Mouse (Mus musculus) forebrain, postnatal 0 days (tissue): ENCODE measurements around the gene Frmd4b. TPM values are rescaled to one million over a fixed set of nuclear protein-coding genes. Genes with fewer than 3 reads are reported as not detected.

Source experiments
- ATAC-seq: fragments of 200-750 bp; cut with Nextera tagmentation; 2 replicates; pipeline ENCODE4 v1.8.0; 2017; ENCODE audit warnings: mild to moderate bottlenecking, moderate library complexity
- DNase-seq: peaks from one replicate; pipeline ENCODE4 v3.0.0-alpha.2; 2015
- H3K27ac ChIP-seq: fragments of 300-500 bp; sonication (generic); 2 replicates; pipeline ENCODE4 v1.5.1; 2014; ENCODE audit warnings: low read depth, mild to moderate bottlenecking, antibody characterized with exemption, low read length, moderate library complexity, mixed read lengths
- H3K27me3 ChIP-seq: fragments of 300-500 bp; sonication (generic); 2 replicates; pipeline ENCODE4 v1.6.1; 2014; ENCODE audit warnings: mild to moderate bottlenecking, low read length, mixed read lengths; ENCODE audit not compliant: insufficient read depth
- H3K36me3 ChIP-seq: fragments of 300-500 bp; sonication (generic); 2 replicates; pipeline ENCODE4 v1.6.1; 2014; ENCODE audit warnings: mild to moderate bottlenecking, moderate library complexity; ENCODE audit not compliant: insufficient read depth
- H3K4me1 ChIP-seq: fragments of 300-500 bp; sonication (generic); 2 replicates; pipeline ENCODE4 v1.6.1; 2014; ENCODE audit warnings: antibody characterized with exemption; ENCODE audit not compliant: insufficient read depth
- H3K4me2 ChIP-seq: fragments of 300-500 bp; sonication (generic); 2 replicates; pipeline ENCODE4 v1.6.1; 2014; ENCODE audit warnings: low read depth, mild to moderate bottlenecking, moderate library complexity
- H3K4me3 ChIP-seq: fragments of 300-500 bp; sonication (generic); 2 replicates; pipeline ENCODE4 v1.5.1; 2014; ENCODE audit warnings: low read depth, low read length, mixed read lengths
- H3K9ac ChIP-seq: fragments of 300-500 bp; sonication (generic); 2 replicates; pipeline ENCODE4 v1.6.1; 2014; ENCODE audit warnings: mild to moderate bottlenecking
- H3K9me3 ChIP-seq: fragments of 300-500 bp; sonication (generic); 2 replicates; pipeline ENCODE4 v1.6.1; 2016; ENCODE audit warnings: low read length
- CTCF ChIP-seq: sonication (generic); IDR thresholded peaks from 2 replicates; pipeline ENCODE4 v1.5.1; 2016; ENCODE audit warnings: antibody characterized with exemption, control low read depth, low read depth
- WGBS: fragments of 180-500 bp; shearing (Covaris S2); extraction: QIAGEN DNeasy Blood & Tissue Kit; methylation state at CpG from one replicate; pipeline ENCODE4 v1.1.7; 2014; 5-methylcytosine and 5-hydroxymethylcytosine counted together
- polyA plus RNA-seq: library from polyadenylated mRNA; unstranded; fragments of >200 nt; fragmentation: Nextera tagmentation; extraction: Ambion mirVana; gene quantifications from 2 replicates; pipeline ENCODE4 v1.2.1, GENCODE M21; 2015
- total RNA-seq: library from RNA; depleted of rRNA; stranded (reverse); fragments of >200 nt; gene quantifications from 2 replicates; pipeline ENCODE4 v1.2.3, GENCODE M21; 2014

Gene Frmd4b
- total and polyA plus RNA-seq, 2 experiments from 2014 or later: 17.0 to 43.7 TPM

DNA sequence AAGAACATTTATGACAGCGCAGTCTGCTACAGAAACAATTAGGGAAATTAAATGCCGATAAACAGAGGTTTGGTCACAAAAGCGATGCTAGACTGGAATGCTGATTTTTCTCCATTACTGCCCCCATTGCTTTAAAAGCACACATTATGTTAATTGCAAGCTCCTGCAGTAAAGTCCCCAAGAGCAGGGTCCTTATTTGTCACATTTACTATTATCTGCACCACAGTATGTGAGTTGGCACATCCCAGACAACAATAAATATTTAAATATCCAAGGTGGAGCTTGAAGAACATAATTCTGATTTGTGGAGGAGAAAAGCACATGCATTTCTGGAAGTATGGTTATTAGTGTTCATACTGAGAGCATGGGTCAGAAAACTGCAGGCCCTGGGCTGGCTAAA lies 64.8 kb downstream of the Frmd4b start:
- 29% methylated on average over 3 of the region's 3 CpGs for WGBS
- H3K27ac ChIP-seq: peak overlapping the region; percentile 16; the same call in 1 of the 2 replicates
- no peak; the same call in 1 of the 2 replicates for ATAC-seq
- no peak for TF ChIP-seq CTCF
- no peaks in the 10 kb centered on the region for H3K27me3 ChIP-seq
- H3K9me3 ChIP-seq: no peaks in the 10 kb centered on the region
- H3K4me2 ChIP-seq: no peak overlapping the region
- DNase-seq: no peak
- no peak overlapping the region for H3K4me3 ChIP-seq
- H3K4me1 ChIP-seq: peaks cover 18% of the 10 kb centered on the region
- no peaks in the 10 kb centered on the region for H3K36me3 ChIP-seq
- H3K9ac ChIP-seq: no peak overlapping the region

DNA sequence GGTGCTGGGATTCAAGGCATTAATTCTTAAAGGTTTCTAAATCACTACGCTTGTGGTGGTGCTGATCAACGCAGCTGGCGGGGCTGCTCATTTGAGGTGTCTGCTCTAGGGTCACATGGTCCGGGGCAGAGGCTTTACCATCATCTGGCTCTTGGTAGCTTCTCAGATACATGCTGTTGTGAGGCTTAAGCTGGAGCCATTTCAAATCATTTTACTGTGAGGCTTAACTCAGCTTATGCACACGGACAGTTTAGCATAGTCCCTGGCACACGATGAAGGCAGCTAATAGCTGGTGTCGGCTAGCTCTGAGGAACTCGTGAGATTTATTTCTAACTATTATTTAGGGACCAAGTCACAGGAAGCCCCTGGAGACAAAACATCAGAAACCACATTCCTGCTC lies 65.5 kb downstream of the Frmd4b start:
- Histone ChIP-seq H3K4me2 (0 out of 2 replicates have a peak overlapping the region, but pooled peaks have one; percentile 10), H3K36me3 (peaks cover 3% of the 10 kb centered on the region; the same call in 1 of the 2 replicates), H3K4me1 (peaks cover 18% of the 10 kb centered on the region), H3K9ac (no peak overlapping the region), H3K4me3 (no peak overlapping the region), H3K9me3 (no peaks in the 10 kb centered on the region; the same call in 1 of the 2 replicates), H3K27ac (0 out of 2 replicates have a peak overlapping the region, but pooled peaks have one; percentile 15), H3K27me3 (no peaks in the 10 kb centered on the region)
- 37% methylated on average over 8 of the region's 8 CpGs for WGBS
- no peak for TF ChIP-seq CTCF
- ATAC-seq: peak; percentile 30; the same call in 1 of the 2 replicates
- no peak for DNase-seq

DNA sequence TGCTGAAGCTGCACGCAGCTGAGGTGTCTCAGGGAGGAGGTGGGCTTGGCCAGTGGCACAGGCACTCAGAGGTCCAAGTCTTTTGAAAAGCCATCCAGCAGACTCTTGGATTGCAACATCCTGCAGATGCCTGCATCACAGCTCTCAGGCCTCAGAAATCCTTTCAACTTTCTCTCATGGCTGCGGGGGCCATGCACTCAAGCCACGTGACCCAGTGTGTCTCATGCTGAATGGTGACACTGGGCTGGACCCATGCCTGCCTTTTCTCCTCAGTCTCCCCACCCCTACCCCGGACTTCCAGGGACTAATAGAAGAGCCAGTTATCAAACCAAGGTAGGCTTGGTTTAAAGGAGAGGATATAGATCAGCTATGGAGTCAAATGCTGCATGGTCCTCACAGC lies 66.2 kb downstream of the Frmd4b start:
- ATAC-seq (no peak), DNase-seq (no peak)
- Histone ChIP-seq H3K36me3 (peaks cover 4% of the 10 kb centered on the region; the same call in 1 of the 2 replicates), H3K9me3 (no peaks in the 10 kb centered on the region; the same call in 1 of the 2 replicates), H3K4me2 (no peak overlapping the region), H3K27ac (no peak overlapping the region), H3K27me3 (no peaks in the 10 kb centered on the region), H3K9ac (no peak overlapping the region), H3K4me1 (peaks cover 18% of the 10 kb centered on the region), H3K4me3 (no peak overlapping the region)
- no peak for TF ChIP-seq CTCF
- 88% methylated on average over 4 of the region's 4 CpGs for WGBS

DNA sequence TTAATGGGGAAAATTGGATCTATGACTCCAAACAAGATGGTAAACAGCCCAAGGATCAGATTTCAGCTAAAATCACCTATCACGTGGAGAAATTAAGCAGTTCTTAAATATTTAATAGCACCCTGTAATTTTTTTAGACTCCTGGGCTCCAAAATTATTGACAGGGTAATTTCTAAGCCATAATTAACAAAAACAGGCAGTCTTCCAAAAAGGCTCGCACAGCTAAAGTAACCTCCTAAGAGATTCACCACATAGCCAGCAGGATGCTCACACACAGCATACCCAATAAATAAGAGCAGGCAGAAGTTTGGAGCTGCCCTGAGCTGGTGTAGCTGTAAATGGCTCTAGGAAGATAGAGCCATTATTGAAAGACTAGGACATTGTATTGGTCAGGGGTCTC lies 76.9 kb downstream of the Frmd4b start:
- ATAC-seq (no peak), DNase-seq (no peak)
- Histone ChIP-seq H3K36me3 (no peaks in the 10 kb centered on the region), H3K9me3 (no peaks in the 10 kb centered on the region), H3K27me3 (no peaks in the 10 kb centered on the region), H3K4me1 (peaks cover 10% of the 10 kb centered on the region), H3K27ac (no peak overlapping the region), H3K4me3 (no peak overlapping the region), H3K4me2 (no peak overlapping the region), H3K9ac (no peak overlapping the region)
- TF ChIP-seq CTCF: no peak
- 29% methylated on average over 2 of the region's 2 CpGs for WGBS

DNA sequence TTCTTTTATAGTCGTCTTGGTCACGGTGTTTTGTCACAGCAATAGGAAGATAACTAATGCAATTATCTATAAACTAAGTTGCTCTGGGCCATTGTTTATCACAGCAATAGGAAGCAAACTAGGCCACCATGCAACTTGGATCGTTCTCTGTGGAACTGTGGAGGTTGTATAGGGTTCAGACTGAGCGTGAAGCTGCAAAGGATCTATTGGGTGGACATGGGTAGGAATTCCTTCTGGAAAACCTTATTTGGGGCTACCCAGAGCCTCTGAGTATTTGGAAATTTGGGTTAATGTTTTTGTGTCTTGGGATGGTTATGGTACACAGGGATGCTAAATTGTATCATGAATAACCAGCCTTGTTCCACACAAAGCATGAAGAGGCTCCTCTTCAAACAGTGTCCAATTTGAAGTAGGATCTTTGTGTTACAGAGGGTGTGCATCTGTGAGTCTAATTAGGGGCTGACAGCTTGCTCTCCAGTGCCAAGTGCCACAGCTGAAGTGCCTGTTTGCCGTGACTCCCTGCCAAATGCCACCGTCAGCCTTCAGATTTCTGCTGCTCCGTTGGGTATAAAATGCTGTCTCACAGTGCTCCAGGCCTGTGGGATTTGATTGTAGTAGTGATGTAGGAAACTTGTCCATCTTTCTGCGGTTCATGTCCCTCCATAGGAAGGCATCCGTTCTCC lies 81.4 kb downstream of the Frmd4b start:
- peak; percentile 91 for DNase-seq
- H3K9ac ChIP-seq: no peak overlapping the region
- 28% methylated on average over 9 of the region's 9 CpGs for WGBS
- H3K9me3 ChIP-seq: no peaks in the 10 kb centered on the region
- ATAC-seq: peak; percentile 93
- H3K4me1 ChIP-seq: peaks cover 10% of the 10 kb centered on the region
- TF ChIP-seq CTCF: no peak
- no peak overlapping the region for H3K4me3 ChIP-seq
- peak overlapping the region; percentile 74 for H3K27ac ChIP-seq
- no peak overlapping the region for H3K4me2 ChIP-seq
- no peaks in the 10 kb centered on the region for H3K36me3 ChIP-seq
- H3K27me3 ChIP-seq: no peaks in the 10 kb centered on the region

DNA sequence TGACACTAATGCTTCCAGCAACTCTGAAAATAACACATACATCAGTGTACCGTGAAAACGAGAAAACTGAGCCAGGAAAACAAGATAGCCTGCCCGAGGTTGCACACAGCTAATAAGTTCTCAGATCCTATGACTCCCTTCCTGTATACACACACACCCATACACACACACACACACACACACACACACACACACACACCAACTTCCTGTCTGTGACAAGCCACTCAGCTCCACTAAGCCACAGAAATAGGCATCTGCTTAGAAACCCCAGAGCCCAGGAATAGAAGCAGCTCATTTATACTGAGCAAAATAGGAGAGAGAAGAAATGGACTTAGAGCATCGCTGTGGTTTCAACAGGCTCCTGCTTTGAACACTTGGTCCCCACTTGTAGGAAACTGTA lies 86.3 kb downstream of the Frmd4b start:
- DNase-seq: no peak
- WGBS: 68% methylated on average over 4 of the region's 4 CpGs
- Histone ChIP-seq H3K4me1 (peaks cover 11% of the 10 kb centered on the region), H3K27me3 (no peaks in the 10 kb centered on the region), H3K9me3 (no peaks in the 10 kb centered on the region), H3K4me2 (no peak overlapping the region), H3K27ac (no peak overlapping the region), H3K9ac (no peak overlapping the region), H3K4me3 (no peak overlapping the region), H3K36me3 (no peaks in the 10 kb centered on the region)
- no peak for TF ChIP-seq CTCF
- peak; percentile 10; the same call in 1 of the 2 replicates for ATAC-seq

DNA sequence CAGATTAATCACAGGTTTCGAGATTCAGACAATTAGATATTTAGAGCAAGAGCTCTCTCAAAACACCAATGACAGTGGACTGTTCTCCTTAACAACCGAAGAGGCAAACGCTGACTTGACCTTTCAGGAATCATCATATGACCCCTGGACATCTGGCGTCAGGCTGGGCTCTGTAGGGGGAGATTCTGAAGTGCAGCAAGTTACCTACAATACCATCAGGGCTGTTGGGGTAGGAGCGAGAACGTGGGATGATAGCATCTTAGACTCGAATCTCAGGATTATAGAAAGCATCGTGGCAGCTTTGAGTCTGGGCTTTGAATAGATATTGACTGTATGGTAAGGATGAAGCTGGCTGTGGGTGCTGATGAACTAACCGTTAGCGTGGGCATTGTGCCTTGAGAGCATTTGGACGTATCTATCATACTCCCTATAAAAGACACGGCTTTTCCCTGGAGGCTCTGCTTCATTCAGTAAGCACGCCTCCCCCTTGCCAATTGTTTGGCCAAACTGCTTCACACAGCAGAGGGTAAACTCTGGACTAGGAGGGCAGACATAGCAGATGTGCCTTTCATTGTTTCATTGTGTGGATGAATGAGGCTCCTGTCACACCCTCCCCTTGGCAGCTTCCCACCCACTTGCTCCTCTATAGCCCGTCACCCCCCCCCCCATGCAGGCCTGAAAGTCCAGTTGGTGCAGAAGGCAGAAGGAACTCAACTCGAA lies 88.2 kb downstream of the Frmd4b start:
- TF ChIP-seq CTCF: no peak
- Histone ChIP-seq H3K27ac (no peak overlapping the region), H3K9me3 (no peaks in the 10 kb centered on the region), H3K4me1 (peaks cover 6% of the 10 kb centered on the region; the same call in 1 of the 2 replicates), H3K9ac (no peak overlapping the region), H3K27me3 (no peaks in the 10 kb centered on the region), H3K4me3 (no peak overlapping the region), H3K36me3 (no peaks in the 10 kb centered on the region), H3K4me2 (no peak overlapping the region)
- DNase-seq: peak; percentile 46
- 27% methylated on average over 15 of the region's 15 CpGs for WGBS
- peak; percentile 69 for ATAC-seq
